Mouse (Mus musculus) layer of hippocampus, adult 11-12 months (tissue): ENCODE measurements around the gene Ube2c.

ENCODE experiments used
- DNase-seq: peaks from one replicate; pipeline ENCODE4 v3.0.0; 2022; ENCODE audit warnings: low spot score

Gene Ube2c

GRCm38 (mm10) chr2:164769258-164770037 is at the start of gene Ube2c:
Gene Ube2c, plus strand, starts transcription at chr2:164769898.
- DNase-seq = peak; percentile 98

GRCm38 (mm10) chr2:164723276-164723675 is 46.4 kb upstream of the Ube2c start:
- DNase-seq = no peak

- peak; percentile 60 for DNase-seq
Observed at GRCm38 (mm10) chr2:164725895-164726619, 43.6 kb upstream of the Ube2c start.

GRCm38 (mm10) chr2:164731719-164732118 is 38.0 kb upstream of the Ube2c start:
- DNase-seq = no peak

- no peak for DNase-seq
Observed at GRCm38 (mm10) chr2:164733259-164733658, 36.4 kb upstream of the Ube2c start.

- DNase-seq = no peak
Observed at GRCm38 (mm10) chr2:164734839-164735238, 34.9 kb upstream of the Ube2c start.

GRCm38 (mm10) chr2:164735446-164735845 is 34.3 kb upstream of the Ube2c start:
- DNase-seq = no peak

- DNase-seq = no peak
Observed at GRCm38 (mm10) chr2:164737377-164738090, 32.2 kb upstream of the Ube2c start.

- DNase-seq = no peak
Observed at GRCm38 (mm10) chr2:164739876-164740275, 29.8 kb upstream of the Ube2c start.

- DNase-seq = no peak
Observed at GRCm38 (mm10) chr2:164744987-164745386, 24.7 kb upstream of the Ube2c start.

- peak; percentile 94 for DNase-seq
Observed at GRCm38 (mm10) chr2:164745843-164746479, 23.7 kb upstream of the Ube2c start, which contains the start of the genes Wfdc3 and Dnttip1. Gene Wfdc3, minus strand, starts transcription at chr2:164745931. Gene Dnttip1, plus strand, starts transcription at chr2:164745983.

GRCm38 (mm10) chr2:164746693-164747092 is 23.0 kb upstream of the Ube2c start:
- DNase-seq = no peak

GRCm38 (mm10) chr2:164748191-164748590 is 21.5 kb upstream of the Ube2c start:
- DNase-seq = no peak

GRCm38 (mm10) chr2:164748991-164749390 is 20.7 kb upstream of the Ube2c start:
- no peak for DNase-seq

- DNase-seq = no peak
Observed at GRCm38 (mm10) chr2:164752454-164752853, 17.2 kb upstream of the Ube2c start.

GRCm38 (mm10) chr2:164754105-164754504 is 15.6 kb upstream of the Ube2c start:
- no peak for DNase-seq

- no peak for DNase-seq
Observed at GRCm38 (mm10) chr2:164754800-164755199, 14.9 kb upstream of the Ube2c start.

- DNase-seq = no peak
Observed at GRCm38 (mm10) chr2:164757841-164758240, 11.9 kb upstream of the Ube2c start.

- no peak for DNase-seq
Observed at GRCm38 (mm10) chr2:164758692-164759091, 11.0 kb upstream of the Ube2c start.

GRCm38 (mm10) chr2:164760059-164760833 is 9.5 kb upstream of the Ube2c start:
- no peak for DNase-seq

GRCm38 (mm10) chr2:164761502-164761901 is 8.2 kb upstream of the Ube2c start:
- no peak for DNase-seq
